Mouse (Mus musculus) left cerebral cortex, adult 6 months (tissue): ENCODE data around the gene Hsh2d. TPM values are rescaled to one million over a fixed set of nuclear protein-coding genes. Genes with fewer than 3 reads are reported as not detected.

Source experiments
- long read RNA-seq, 2 experiments: library from polyadenylated mRNA; unstranded; transcript quantifications; one replicate each; pipeline ENCODE4 v2.0.0; 2019 to 2020
- polyA plus RNA-seq: library from polyadenylated mRNA; unstranded; fragments of <200 nt; fragmentation: Nextera tagmentation; gene quantifications from 2 replicates; pipeline ENCODE4 v1.2.3, GENCODE M21; 2021

Gene Hsh2d
- 0.16 TPM in 1 of 2 replicates, not detected in the other for polyA plus RNA-seq
- long read RNA-seq, experiment 1: 0 reads
- long read RNA-seq, experiment 2: 0 reads

GRCm38 (mm10) chr8:72189417-72190214 is at the start of gene Hsh2d:
Gene Hsh2d, plus strand, starts transcription at chr8:72189638.

GRCm38 (mm10) chr8:72160707-72161697 is 28.4 kb upstream of the Hsh2d start, which contains the start of gene Rab8a:
Gene Rab8a, plus strand, starts transcription at chr8:72161200.

GRCm38 (mm10) chr8:72212751-72213150 is 23.3 kb downstream of the Hsh2d start, which contains the start of gene Cib3:
Gene Cib3, minus strand, starts transcription at chr8:72212837.

GRCm38 (mm10) chr8:72213536-72213935 is 24.1 kb downstream of the Hsh2d start, which contains the start of gene Gm11034:
Gene Gm11034, minus strand, starts transcription at chr8:72213636.

GRCm38 (mm10) chr8:72219541-72220363 is 30.3 kb downstream of the Hsh2d start, which contains the start of gene Fam32a:
Gene Fam32a, plus strand, starts transcription at chr8:72219730.

GRCm38 (mm10) chr8:72239499-72240402 is 50.3 kb downstream of the Hsh2d start, which contains the start of gene Ap1m1:
Gene Ap1m1, plus strand, starts transcription at chr8:72240018.

Other genes with a start within 250 kb of the Hsh2d start
- gene Zfp961, start 238.6 kb upstream of the Hsh2d start, polyA plus RNA-seq: 11.0 and 11.6 TPM in 2 replicates
- 0.08 TPM in 1 of 2 replicates, not detected in the other for gene Cyp4f18, start 180.0 kb upstream of the Hsh2d start, polyA plus RNA-seq
- not detected in 2 replicates for gene Olfr372, start 148.4 kb upstream of the Hsh2d start, polyA plus RNA-seq
- not detected in 2 replicates for gene Olfr373, start 106.5 kb upstream of the Hsh2d start, polyA plus RNA-seq
- not detected in 2 replicates for gene Olfr374, start 82.6 kb upstream of the Hsh2d start, polyA plus RNA-seq
- gene Tpm4, start 54.7 kb upstream of the Hsh2d start, polyA plus RNA-seq: 25.2 and 27.4 TPM in 2 replicates
- 42.4 and 62.1 TPM in 2 replicates for gene Rab8a, start 28.4 kb upstream of the Hsh2d start, polyA plus RNA-seq
- not detected in 2 replicates for gene Cib3, start 23.2 kb downstream of the Hsh2d start, polyA plus RNA-seq
- gene Gm11034, start 24.0 kb downstream of the Hsh2d start, polyA plus RNA-seq: not detected in 2 replicates
- 48.0 and 64.8 TPM in 2 replicates for gene Fam32a, start 30.1 kb downstream of the Hsh2d start, polyA plus RNA-seq
- 80.9 and 92.7 TPM in 2 replicates for gene Ap1m1, start 50.4 kb downstream of the Hsh2d start, polyA plus RNA-seq
- 7.1 and 8.5 TPM in 2 replicates for gene Gm10282, start 115.6 kb downstream of the Hsh2d start, polyA plus RNA-seq
- 0.70 and 14.4 TPM in 2 replicates for gene Klf2, start 129.4 kb downstream of the Hsh2d start, polyA plus RNA-seq
- 19.7 and 21.9 TPM in 2 replicates for gene Eps15l1, start 231.8 kb downstream of the Hsh2d start, polyA plus RNA-seq